Mouse (Mus musculus) ES-E14 (cell line): ENCODE results near the gene Tedc1.

Experiments used
- CHD2 ChIP-seq: IDR thresholded peaks from 2 replicates; pipeline ENCODE4 v1.6.1; 2014; ENCODE audit warnings: mild to moderate bottlenecking, low read depth, low read length, inconsistent platforms
- HCFC1 ChIP-seq: IDR thresholded peaks from 2 replicates; pipeline ENCODE4 v1.6.1; 2012; ENCODE audit warnings: low read length, inconsistent platforms, borderline replicate concordance; ENCODE audit not compliant: insufficient read depth
- MAFK ChIP-seq: IDR thresholded peaks from 2 replicates; pipeline ENCODE4 v1.6.1; 2014; ENCODE audit warnings: mild to moderate bottlenecking, low read depth, low read length, inconsistent platforms; ENCODE audit not compliant: insufficient read depth
- ZC3H11A ChIP-seq: IDR thresholded peaks from 2 replicates; pipeline ENCODE4 v1.6.1; 2012; ENCODE audit warnings: low read depth, mild to moderate bottlenecking, inconsistent platforms, low read length, borderline replicate concordance
- ZNF384 ChIP-seq: IDR thresholded peaks from 2 replicates; pipeline ENCODE4 v1.6.1; 2012; ENCODE audit warnings: low read depth, low read length, inconsistent platforms

- TF ChIP-seq ZNF384 (no peak), CHD2 (no peak), MAFK (no peak), HCFC1 (no peak), ZC3H11A (no peak)
These were observed 58.9 kb downstream of the Tedc1 start for GRCm38 (mm10) chr12:113214972-113215666.
